Mouse (Mus musculus) left cerebral cortex, postnatal 10 days (tissue): ENCODE data around the gene Cldn9. TPM values are rescaled to one million over a fixed set of nuclear protein-coding genes. Genes with fewer than 3 reads are reported as not detected.

Experiments
- DNase-seq, 2 experiments: peaks; one replicate each; pipeline ENCODE4 v3.0.0; 2021 to 2022; ENCODE audit warnings: low spot score in 2 of 2, mixed read lengths in 1 of 2; ENCODE audit errors: extremely low spot score in 1 of 2
- intact Hi-C: fragments of 180-260 bp; cut with DNase I; formaldehyde crosslinking; loops from one replicate; pipeline ENCODE4 v1.15.1; 2025
- total RNA-seq, 2 experiments: library from RNA; stranded (reverse); gene quantifications; 2 replicates each; pipeline ENCODE4 v1.2.3; 2021

Cldn9 gene
- total RNA-seq, 2 experiments from 2014 or later = not detected

- intact Hi-C loops = no loop called here
- DNase-seq = no peak
Measured at GRCm38 (mm10) chr17:23683226-23683625, 600 bp downstream of the Cldn9 start.

GRCm38 (mm10) chr17:23682530-23682929 is 1.3 kb downstream of the Cldn9 start:
- intact Hi-C loops = no loop called here
- no peak for DNase-seq

DNA sequence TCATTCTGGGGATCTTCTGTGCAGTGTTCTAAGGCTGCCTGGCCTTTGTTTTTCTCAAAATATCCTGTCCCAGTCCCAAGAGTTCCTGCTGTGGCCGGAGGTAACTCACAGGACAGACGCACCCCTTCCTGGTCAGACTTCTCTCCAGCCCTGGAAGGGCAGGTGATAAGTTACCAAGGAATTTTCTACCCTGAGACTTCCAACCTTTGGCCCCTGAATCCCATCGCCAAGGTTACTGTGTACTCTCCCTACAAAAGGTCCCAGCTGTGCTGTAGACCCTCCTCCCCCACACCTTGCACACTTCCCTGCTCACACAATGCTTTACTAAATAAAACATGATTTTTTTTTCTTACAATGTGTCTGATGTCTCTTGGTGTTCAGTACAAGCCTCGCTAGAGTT is 1.7 kb downstream of the Cldn9 start:
- intact Hi-C loops = no loop called here
- no peak for DNase-seq

DNA sequence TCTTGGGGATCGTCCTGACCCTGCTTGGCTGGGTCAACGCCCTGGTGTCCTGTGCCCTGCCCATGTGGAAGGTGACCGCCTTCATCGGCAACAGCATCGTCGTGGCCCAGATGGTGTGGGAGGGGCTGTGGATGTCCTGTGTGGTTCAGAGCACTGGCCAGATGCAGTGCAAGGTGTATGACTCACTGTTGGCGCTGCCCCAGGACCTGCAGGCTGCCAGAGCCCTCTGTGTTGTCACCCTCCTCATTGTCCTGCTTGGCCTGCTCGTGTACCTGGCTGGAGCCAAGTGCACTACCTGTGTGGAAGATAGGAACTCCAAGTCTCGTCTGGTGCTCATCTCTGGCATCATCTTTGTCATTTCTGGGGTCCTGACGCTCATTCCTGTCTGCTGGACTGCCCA is 2.7 kb downstream of the Cldn9 start:
- DNase-seq = no peak
- intact Hi-C loops = no loop called here

GRCm38 (mm10) chr17:23680336-23680735 is 3.5 kb downstream of the Cldn9 start:
- intact Hi-C loops = no loop called here
- DNase-seq = no peak

GRCm38 (mm10) chr17:23679127-23679835 is 4.5 kb downstream of the Cldn9 start, which contains the start of gene Cldn6:
TSS of gene Cldn6 (plus strand) at chr17:23679249.
- intact Hi-C loops = no loop called here
- no peak for DNase-seq

DNA sequence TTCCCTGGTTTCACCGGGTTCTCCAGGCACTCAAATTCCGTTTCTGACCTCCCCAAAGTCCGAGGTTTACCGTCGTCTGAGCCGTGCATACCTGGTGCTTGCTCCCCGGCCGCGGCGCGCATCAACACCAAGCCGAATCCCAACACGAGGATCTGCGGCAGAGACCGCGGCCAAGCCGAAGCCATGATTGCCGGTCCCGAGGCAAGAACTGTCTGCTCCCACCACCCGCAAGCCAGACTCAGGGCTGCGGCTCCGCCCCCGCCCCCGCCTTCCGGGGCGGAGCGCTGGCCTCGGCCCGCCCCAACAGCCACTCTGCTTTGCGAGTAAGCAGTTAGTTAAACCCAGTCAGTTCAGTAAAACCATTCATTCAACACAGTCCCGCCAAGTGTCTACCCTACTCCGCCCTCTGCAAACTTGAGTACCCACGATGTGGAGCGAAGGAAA is 6.6 kb downstream of the Cldn9 start, which contains the start of gene Tnfrsf12a:
Gene Tnfrsf12a, minus strand, starts transcription at position 233 of the 444 bp plus-strand sequence.
- peak; percentile 43 to 88 for DNase-seq
- intact Hi-C loops = no loop called here

- peak in 1 of 2 experiments; percentile 65 for DNase-seq
- intact Hi-C loops = no loop called here
Measured at GRCm38 (mm10) chr17:23676473-23677031, 7.3 kb downstream of the Cldn9 start.

GRCm38 (mm10) chr17:23675564-23676281 is 8.1 kb downstream of the Cldn9 start:
- intact Hi-C loops = no loop called here
- peak; percentile 18 to 64 for DNase-seq

DNA sequence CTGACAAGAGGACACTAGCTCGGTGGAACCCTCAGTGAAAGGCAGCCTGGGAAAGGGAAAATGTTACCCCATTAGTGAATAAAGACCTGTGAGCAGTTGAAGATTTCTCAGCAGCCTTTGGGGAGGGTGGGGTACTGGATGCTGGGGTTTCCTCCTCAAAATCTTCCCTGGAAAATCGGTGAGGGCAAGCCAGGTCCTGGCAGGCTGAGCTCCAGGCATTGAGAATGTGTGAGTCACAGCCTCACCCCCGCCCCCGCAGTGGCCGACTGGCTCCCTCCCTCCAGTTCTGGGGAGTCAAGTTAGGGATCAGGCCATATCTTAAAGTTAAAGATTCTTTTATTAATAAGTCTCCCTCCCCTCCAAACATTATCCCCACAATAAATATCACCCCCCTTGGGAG is 8.7 kb downstream of the Cldn9 start:
- intact Hi-C loops = no loop called here

GRCm38 (mm10) chr17:23674271-23674952 is 9.4 kb downstream of the Cldn9 start:
- intact Hi-C loops = no loop called here
- DNase-seq = no peak

More for the DNA sequence above, 8.7 kb downstream of the Cldn9 start:
- peak in 1 of 2 experiments; percentile 62 for DNase-seq

GRCm38 (mm10) chr17:23673424-23674073 is 10.3 kb downstream of the Cldn9 start, which contains the start of the genes Hcfc1r1 and Thoc6:
TSS of gene Hcfc1r1 (plus strand) at chr17:23673596.
TSS of gene Thoc6 (minus strand) at chr17:23673882.
- DNase-seq = peak; percentile 93 to 94
- intact Hi-C loops = no loop called here

GRCm38 (mm10) chr17:23672761-23673160 is 11.1 kb downstream of the Cldn9 start:
- intact Hi-C loops = no loop called here
- DNase-seq = no peak

- intact Hi-C loops = no loop called here
- DNase-seq = no peak
Measured at GRCm38 (mm10) chr17:23671519-23671918, 12.3 kb downstream of the Cldn9 start.

DNA sequence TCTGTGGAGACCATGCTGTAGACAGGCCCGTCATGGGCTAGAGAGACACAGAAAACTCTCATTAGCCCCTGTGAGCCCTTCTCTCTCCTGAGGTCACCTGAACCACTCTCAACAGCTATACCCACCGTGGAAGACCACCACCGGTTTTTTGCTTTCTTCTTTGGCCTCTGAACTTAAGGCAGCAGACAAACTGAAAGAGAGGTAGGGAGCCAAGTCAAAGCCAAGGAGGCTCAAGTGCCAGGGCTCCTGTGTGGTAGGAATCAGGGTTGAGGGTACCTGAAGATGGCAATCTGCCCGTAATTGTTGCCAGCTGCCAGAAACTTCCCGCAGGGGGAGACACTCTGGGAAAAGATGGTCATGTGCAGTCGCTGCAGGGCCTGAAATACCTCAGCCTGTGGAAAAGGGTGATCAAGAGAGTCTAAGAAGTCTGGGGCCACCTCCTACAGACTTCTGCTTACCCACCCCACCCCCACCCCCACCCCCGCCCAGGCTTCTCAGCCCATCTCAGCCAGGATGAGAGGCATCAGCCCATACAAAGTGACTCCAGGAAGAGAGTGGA is 13.2 kb downstream of the Cldn9 start:
- intact Hi-C loops = no loop called here
- DNase-seq = no peak

DNA sequence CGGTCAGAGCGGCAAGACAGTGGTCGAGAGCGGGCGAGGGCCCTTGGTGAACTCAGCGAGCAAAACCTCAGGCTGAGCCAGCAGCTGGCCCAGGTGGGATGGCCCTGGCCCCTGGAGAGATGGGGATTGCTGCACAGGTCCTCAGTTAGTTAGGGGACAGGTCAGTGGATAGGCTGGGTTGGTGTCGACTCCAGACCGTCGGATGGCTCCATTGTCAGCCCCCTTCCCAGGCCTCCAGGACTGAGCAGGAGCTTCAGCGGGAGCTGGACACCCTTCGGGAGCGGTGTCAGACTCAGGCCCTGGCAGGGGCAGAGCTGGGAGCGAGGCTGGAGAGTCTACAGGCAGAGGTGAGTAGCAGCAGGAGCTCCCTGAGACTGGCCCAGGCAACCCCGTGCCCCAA is 18.3 kb downstream of the Cldn9 start:
- intact Hi-C loops = no loop called here
- peak in 1 of 2 experiments; percentile 37 for DNase-seq

GRCm38 (mm10) chr17:23664556-23665021 is 19.2 kb downstream of the Cldn9 start:
- intact Hi-C loops = no loop called here
- DNase-seq = peak in 1 of 2 experiments; percentile 23

GRCm38 (mm10) chr17:23661526-23661925 is 22.3 kb downstream of the Cldn9 start:
- intact Hi-C loops = no loop called here
- DNase-seq = peak in 1 of 2 experiments; percentile 42
